Mouse (Mus musculus) kidney, postnatal 25 days (tissue): ENCODE results near the gene Traf4.

ENCODE experiments used
- DNase-seq, 2 experiments: peaks; one replicate each; pipeline ENCODE4 v3.0.0; 2021; ENCODE audit warnings: mixed read lengths in 2 of 2

Traf4 gene

GRCm38 (mm10) chr11:78182450-78182849 lies 17.1 kb upstream of the Traf4 start:
- no peak for DNase-seq

GRCm38 (mm10) chr11:78181830-78182357 lies 16.5 kb upstream of the Traf4 start:
- DNase-seq = no peak

- DNase-seq = no peak
Measured at GRCm38 (mm10) chr11:78180081-78180761, 14.8 kb upstream of the Traf4 start.

DNA sequence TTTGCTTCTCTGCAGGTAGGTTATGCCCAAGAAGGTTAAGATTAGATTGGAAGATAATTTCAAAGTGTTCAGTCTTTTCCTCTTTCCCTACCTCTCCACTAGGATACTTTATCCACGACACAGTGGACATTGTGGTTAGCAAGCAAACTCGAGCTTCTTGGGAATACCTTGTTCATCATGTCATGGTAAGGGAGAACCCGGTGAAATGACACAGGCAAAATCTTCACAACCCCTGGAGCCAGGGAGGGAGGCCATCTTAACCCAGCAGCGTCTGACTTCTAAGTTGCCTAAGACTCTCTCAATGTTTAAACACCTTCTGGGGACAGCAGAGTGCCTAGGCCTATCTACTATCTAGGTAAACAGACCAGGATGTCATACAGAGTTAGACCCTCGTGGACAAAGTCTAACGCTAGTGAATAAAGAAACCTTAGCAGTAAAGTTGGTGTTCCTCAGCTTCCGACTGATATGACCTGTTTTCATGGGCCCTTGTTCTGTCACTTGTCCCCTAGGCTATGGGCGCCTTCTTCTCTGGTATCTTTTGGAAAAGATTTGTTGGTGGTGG lies 14.1 kb upstream of the Traf4 start:
- no peak for DNase-seq

GRCm38 (mm10) chr11:78178859-78179437 lies 13.6 kb upstream of the Traf4 start:
- peak; percentile 90 to 92 for DNase-seq

DNA sequence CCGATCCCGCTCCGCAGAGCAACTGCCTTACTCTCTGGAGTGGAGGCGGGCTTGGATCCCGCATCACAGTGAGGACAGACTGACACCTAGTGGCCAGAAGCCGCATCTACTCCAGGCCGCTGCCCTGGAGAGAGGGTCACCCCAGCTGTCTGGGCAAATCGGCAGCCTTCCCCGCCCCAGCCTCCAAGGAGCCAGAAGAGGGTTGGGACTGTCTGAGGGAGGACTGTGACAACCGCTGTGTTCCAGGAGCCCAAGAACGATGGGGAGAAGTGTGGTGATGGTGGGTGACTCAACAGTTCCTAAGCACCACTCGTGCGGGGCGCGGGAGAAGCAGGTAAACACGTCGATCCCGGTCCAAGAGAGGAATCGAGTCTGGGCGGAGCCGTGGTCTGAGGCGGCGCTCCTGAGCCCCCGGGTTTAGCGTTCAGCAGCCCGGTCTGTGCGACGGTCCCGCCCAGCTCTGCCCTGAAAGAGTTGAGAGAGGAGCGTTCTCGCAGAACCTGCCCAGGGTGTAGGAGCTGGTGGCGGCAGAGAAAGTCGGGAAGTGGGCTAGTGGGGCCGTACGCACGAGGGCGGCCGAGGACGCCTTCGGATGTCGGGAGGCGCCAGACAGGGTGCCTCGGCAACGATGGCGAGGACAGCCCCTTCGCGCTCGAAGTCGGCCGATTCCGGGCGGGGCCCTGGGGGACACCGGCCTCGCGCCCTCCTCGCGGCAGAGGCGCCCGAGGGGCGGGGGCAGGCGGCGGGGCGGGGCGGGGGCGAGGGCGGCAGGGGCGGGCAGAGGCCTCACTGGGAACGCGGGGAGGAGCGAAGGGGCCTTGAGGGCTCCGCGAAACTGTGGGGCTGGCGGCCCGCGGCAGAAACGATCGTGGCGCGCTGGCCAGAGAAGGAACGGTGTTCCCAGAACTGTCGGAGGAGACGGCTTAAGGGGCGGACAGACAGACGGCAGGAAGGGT lies 12.8 kb upstream of the Traf4 start:
- peak; percentile 96 for DNase-seq

- DNase-seq = peak; percentile 89 to 95
Measured at GRCm38 (mm10) chr11:78177437-78177836, 12.0 kb upstream of the Traf4 start.

DNA sequence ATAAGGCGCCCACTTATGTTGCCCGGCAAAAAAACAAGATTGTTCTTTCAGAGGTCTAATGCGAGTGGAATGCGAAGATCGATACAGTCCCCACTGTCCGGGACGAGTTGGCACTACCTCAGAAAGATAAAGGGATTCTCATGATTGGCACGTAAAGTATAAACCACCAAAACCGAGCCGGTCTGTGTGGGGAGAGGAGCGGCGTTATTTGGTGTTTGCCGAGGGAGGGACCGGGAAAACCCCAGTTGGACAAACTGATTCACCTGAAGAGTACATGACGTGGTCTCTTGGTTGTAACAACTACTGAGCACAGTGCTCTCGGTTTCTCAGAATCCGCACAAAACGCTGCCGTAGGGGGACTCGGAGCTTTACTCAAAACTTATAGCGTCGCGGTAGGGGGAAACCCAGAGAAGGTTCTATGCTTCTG lies 11.5 kb upstream of the Traf4 start:
- peak in 1 of 2 experiments; percentile 45 for DNase-seq

DNA sequence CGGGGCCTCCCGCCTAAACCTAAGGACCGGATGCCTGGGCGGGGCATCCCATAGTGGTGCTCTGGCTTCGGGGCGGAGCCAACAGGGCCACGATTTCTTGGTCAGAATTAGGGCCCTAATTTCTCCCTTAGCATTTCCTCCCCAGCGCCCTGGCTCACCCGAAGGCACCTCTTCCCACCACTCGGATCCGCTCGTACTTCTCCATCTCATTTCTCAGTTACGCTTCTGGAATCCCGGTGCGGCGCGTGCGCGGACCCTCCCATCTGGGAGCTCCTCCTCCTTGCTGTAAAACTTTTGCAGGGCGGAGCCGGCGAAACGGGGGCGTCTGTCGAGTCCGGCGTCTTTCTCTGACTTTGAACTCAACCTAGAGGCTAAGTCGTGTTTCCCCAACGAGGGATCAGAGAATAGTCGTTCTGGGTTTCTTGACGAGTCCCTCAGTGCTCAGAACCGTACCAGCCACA lies 11.0 kb upstream of the Traf4 start, which contains the start of the genes Nek8 and Tlcd1:
Gene Nek8, minus strand, starts transcription at position 274 of the 461 bp plus-strand sequence.
Gene Tlcd1, plus strand, starts transcription at position 310 of the 461 bp plus-strand sequence.
- DNase-seq = peak; percentile 96 to 97

- DNase-seq = no peak
Measured at GRCm38 (mm10) chr11:78175771-78176401, 10.5 kb upstream of the Traf4 start.

DNA sequence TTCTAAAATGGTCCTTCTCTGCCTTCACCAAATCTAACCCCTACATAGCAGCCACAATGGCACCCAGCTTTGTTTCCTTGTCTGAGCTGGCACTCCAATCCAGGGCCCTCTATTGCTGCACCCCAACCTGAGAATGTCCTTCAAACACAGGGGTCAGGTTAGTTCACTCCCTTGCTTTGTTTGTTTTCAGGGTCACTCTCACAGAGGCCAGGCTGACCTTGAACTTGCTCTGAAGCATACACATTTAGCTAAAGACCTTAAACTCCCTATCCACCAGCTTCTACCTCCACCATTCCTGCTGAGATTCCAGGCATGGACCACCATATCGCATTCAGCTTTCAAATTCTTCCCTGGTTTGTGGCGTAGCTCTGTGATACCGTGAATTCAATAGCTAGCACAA lies 9.1 kb upstream of the Traf4 start:
- DNase-seq = no peak

DNA sequence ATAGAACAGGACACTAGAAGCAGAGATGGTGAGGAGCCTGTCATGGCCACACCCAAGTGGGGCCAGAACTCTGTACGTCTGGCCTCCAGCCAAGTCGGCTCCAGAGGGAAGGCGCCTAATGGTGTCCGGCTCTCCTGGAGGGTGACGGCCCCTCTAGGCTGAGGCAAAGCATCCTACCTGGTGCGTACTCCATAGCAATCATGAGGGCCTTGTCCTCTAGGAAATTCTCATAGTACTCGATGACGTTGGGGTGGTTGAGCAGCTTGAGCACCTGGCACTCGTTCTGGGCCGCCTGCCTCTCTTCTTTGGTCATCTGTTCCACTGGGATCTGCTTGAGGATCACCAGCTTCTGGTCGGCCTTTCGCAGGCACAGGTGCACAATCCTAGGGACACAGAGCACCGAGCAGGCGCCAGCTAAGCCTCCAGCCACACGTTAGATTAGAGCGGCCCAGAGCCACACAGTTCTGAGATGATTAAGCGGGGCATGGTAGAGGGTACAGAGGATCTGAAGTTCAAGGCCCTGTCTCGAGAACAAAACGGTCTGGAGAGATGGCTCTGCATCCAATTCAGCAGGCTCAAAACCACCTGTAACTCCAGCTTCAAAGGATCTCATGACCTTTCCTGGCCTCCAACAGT lies 7.5 kb upstream of the Traf4 start:
- peak in 1 of 2 experiments; percentile 50 for DNase-seq

DNA sequence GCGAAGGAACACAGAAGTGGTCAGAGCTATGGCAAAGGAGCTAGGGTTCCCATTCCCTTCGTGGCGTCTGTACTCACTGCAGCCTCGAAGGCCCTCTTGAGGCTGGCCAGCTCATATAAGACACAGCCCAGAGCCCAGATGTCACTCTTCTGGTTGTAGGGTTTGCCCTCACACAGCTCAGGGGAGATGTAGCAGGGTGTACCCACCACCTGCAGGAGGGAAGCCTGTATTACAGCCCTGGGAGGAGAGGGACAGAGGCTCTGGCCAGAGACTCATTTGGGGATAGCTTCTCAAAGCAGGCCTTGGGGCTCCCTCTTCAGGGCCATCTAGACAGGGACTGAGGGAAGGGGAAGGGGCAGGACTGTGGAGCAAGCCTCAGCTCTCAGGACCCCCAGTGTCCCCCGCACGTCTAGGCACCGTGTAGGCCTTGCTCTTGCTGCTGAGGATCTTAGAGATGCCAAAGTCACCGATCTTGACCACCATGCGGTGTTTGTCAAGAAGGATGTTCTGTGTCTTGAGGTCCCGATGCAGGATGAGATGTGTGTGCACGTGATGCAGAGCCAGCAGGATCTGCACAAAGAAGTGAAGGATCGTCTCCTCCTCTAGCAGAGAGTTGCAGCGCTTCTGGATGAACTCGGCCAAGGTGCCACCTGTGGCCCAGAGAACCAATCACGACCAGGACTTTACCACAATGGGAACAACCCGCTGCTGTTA lies 6.8 kb upstream of the Traf4 start:
- no peak for DNase-seq

GRCm38 (mm10) chr11:78171328-78171727 lies 5.9 kb upstream of the Traf4 start:
- no peak for DNase-seq

GRCm38 (mm10) chr11:78170306-78170705 lies 4.9 kb upstream of the Traf4 start:
- peak; percentile 43 to 80 for DNase-seq

- DNase-seq = peak; percentile 43 to 63
Measured at GRCm38 (mm10) chr11:78168541-78169468, 3.4 kb upstream of the Traf4 start.

- DNase-seq = no peak
Measured at GRCm38 (mm10) chr11:78167257-78167959, 2.0 kb upstream of the Traf4 start.

- DNase-seq = no peak
Measured at GRCm38 (mm10) chr11:78166640-78167039, 1.3 kb upstream of the Traf4 start.

GRCm38 (mm10) chr11:78166161-78166560 lies 772 bp upstream of the Traf4 start:
- DNase-seq = no peak
